10 mouse cellular contexts compared by ENCODE assay signal in the genomic region with DNA sequence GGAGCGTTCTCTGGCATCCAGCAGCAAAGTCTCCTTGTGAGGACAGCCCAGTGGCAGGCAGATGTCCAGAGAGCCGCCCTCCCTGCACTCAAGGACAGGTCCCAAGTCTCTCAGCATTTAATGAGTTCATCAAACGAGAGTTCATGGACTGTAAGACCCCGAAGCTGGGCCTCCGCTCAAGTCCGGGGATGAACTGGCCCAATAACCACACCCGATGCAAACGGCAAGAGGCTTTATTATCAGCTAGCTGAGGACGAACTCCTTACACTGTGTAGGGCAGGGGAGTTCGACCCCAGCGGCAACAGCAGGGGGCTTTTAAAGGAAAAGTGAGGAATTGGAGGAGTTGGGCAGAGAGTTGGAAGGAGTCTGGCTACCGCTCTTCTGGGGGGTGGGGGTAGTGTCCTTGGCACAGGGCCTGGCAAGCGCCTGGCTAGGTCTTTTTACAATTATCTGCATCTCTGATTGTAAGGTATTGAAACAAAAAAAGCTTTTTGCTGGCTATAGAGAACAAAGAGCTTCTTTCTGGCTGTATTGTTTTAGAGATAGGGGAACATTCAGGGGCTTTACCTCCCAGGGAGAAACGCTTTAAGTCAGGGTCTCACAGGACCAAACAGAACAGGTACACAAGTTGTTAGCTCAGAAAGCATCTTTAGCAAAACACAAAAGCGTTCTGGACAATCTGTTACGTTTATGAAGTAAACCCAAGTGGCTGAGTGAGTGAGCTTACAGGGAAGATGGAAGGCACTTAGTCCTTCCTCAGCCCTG.
DNase-seq lines count a peak whose midpoint lies in the region; ATAC-seq lines count a peak whose summit lies in the region.
"Had no signal": no experiment of that assay in that cellular context is flagged by ENCODE, and none has a peak within 500 bp of the region (broad histone marks: within the 10 kb centered on the region; RNA-seq: fewer than 3 reads in every experiment).

No protein-coding gene starts in this region.

- no peak overlapping the region for H3K9ac ChIP-seq in kidney, embryonic 15.5 days
- H3K9ac ChIP-seq in liver, embryonic 12.5 days = no peak overlapping the region
- H3K9ac ChIP-seq: limb, embryonic 13.5 days had no signal

- no peak overlapping the region for H3K27ac ChIP-seq in kidney, embryonic 15.5 days
- H3K27ac ChIP-seq in midbrain, embryonic 10.5 days (replicated peaks) = peak overlapping the region; percentile 14
- no peak overlapping the region for H3K27ac ChIP-seq in liver, embryonic 12.5 days
- H3K27ac ChIP-seq: limb, embryonic 13.5 days had no signal

- no peak for DNase-seq in kidney, adult 8-10 months
- peak; percentile 21 to 24 for DNase-seq in adrenal gland, adult 18-20 months (ENCODE audit: low spot score in 2 of 2)
- DNase-seq in gastrocnemius, postnatal 25 days = peak; percentile 37
- peak; percentile 21 for DNase-seq in midbrain, embryonic 10.5 days (ENCODE audit: low spot score)
- DNase-seq in testis, postnatal 14 days (ENCODE audit: low spot score) = peak; percentile 78
- no peak for DNase-seq in spleen, postnatal 36 days (ENCODE audit: low spot score in 2 of 2)

- H3K4me3 ChIP-seq in kidney, embryonic 15.5 days (replicated peaks) = no peak overlapping the region
- H3K4me3 ChIP-seq in midbrain, embryonic 10.5 days = no peak overlapping the region
- H3K4me3 ChIP-seq in liver, embryonic 12.5 days = no peak overlapping the region
- H3K4me3 ChIP-seq: limb, embryonic 13.5 days had no signal

- ATAC-seq in kidney, embryonic 15.5 days (replicated peaks; ENCODE audit: low FRiP score) = 0 out of 2 replicates have a peak, but pooled peaks have one; percentile 22
- ATAC-seq in liver, embryonic 12.5 days = no peak

- WGBS in kidney, embryonic 15.5 days = 47% methylated on average over 16 of the region's 16 CpGs
- 18% methylated on average over 16 of the region's 16 CpGs for WGBS in midbrain, embryonic 10.5 days
- 61% methylated on average over 16 of the region's 16 CpGs for WGBS in liver, embryonic 12.5 days (ENCODE audit: insufficient replicate concordance)

- no peaks in the 10 kb centered on the region for H3K4me1 ChIP-seq in kidney, embryonic 15.5 days
- H3K4me1 ChIP-seq in midbrain, embryonic 10.5 days = peaks cover 15% of the 10 kb centered on the region
- peaks cover 28% of the 10 kb centered on the region for H3K4me1 ChIP-seq in liver, embryonic 12.5 days

- H3K36me3 ChIP-seq in kidney, embryonic 15.5 days = peaks cover 9% of the 10 kb centered on the region; the same call in 1 of the 2 replicates
- 0 out of 2 replicates have a peak, but pooled peaks cover 2% of the 10 kb centered on the region for H3K36me3 ChIP-seq in midbrain, embryonic 10.5 days
- H3K36me3 ChIP-seq in liver, embryonic 12.5 days = peaks cover 27% of the 10 kb centered on the region

- H3K9me3 ChIP-seq in kidney, embryonic 15.5 days (replicated peaks) = no peaks in the 10 kb centered on the region
- no peaks in the 10 kb centered on the region for H3K9me3 ChIP-seq in midbrain, embryonic 10.5 days (replicated peaks)
- no peaks in the 10 kb centered on the region for H3K9me3 ChIP-seq in liver, embryonic 12.5 days (replicated peaks)
- H3K9me3 ChIP-seq: G1E; limb, embryonic 13.5 days had no signal

- H3K27me3 ChIP-seq in kidney, embryonic 15.5 days = no peaks in the 10 kb centered on the region
- no peaks in the 10 kb centered on the region for H3K27me3 ChIP-seq in midbrain, embryonic 10.5 days (ENCODE audit: low read depth, poor library complexity, severe bottlenecking)
- no peaks in the 10 kb centered on the region for H3K27me3 ChIP-seq in liver, embryonic 12.5 days (replicated peaks)
- H3K27me3 ChIP-seq: limb, embryonic 13.5 days had no signal

- H3K4me2 ChIP-seq in kidney, embryonic 15.5 days = no peak overlapping the region
- H3K4me2 ChIP-seq in liver, embryonic 12.5 days = no peak overlapping the region
- H3K4me2 ChIP-seq: limb, embryonic 13.5 days had no signal

Comparison
In these comparisons a context has a peak if more than half of its experiments do, and no peak if none do; other contexts are left out.
1. DNase-seq: peak in adrenal gland, adult 18-20 months (2 of 2), gastrocnemius, postnatal 25 days (single experiment), midbrain, embryonic 10.5 days (single experiment) and testis, postnatal 14 days (single experiment); none in kidney, adult 8-10 months (0 of 2) and spleen, postnatal 36 days (0 of 2).